Comparison of ENCODE assay signal across 8 mouse cellular contexts in the genomic region with DNA sequence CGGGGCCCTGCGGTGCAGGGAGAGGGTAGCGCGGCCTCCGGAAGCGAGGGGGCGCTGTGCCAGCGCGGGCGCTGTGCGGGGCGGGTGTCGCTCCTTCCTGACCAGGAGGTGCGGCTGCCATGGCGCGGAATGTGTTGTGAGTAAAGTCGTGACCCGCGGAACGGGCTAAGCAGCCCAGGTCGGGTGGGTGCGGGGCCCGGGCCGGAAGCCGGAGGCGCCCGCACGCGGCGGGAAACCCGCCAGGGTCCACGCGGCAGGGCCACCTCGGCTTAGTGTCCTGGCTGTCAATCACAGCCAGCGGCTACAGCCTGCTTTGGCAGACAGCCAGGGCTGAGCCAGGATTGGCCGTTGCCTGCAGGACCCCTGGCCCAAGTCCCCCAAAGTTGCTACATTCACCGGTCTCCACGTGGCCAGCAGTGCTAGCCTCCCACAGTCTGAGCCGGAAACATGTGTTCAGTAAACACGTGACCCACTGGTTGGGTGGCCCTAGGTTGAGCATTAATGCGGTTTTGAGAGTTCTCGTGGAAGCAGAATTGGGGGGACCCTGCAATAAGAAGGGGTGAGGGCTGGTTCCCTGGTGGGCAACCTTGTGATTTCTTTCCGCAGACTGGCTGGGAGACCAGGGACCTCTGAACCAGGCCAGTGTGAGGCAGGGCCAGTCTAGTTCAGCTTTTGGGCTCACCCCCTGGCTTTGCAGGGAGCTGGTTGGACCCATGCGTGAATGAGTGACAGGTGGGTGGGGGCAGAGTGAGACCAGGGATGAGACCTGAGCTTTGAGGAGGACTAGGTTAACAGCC. TPM values are rescaled to one million over a fixed set of nuclear protein-coding genes. Genes with fewer than 3 reads are reported as not detected.
DNase-seq lines count a peak whose midpoint lies in the region; ATAC-seq and TF ChIP-seq lines count a peak whose summit lies in the region.

No protein-coding gene starts in this region.

- peak overlapping the region; percentile 75 for H3K4me3 ChIP-seq in forebrain, embryonic 14.5 days (ENCODE audit: low read depth, low read length)
- peak overlapping the region; percentile 80 for H3K4me3 ChIP-seq in liver, postnatal 0 days (ENCODE audit: low read depth, low read length)
- peak overlapping the region; percentile 77 for H3K4me3 ChIP-seq in neural tube, embryonic 13.5 days

- peaks cover 6% of the 10 kb centered on the region for H3K4me1 ChIP-seq in forebrain, embryonic 14.5 days (ENCODE audit: control insufficient read depth, insufficient read depth, low read length)
- peaks cover 39% of the 10 kb centered on the region for H3K4me1 ChIP-seq in liver, postnatal 0 days (ENCODE audit: insufficient read depth)
- H3K4me1 ChIP-seq in neural tube, embryonic 13.5 days (replicated peaks), result peaks cover 27% of the 10 kb centered on the region

- intact Hi-C loops in heart, postnatal 14 days (cut with DNase I), result no loop called here

- H3K9me3 ChIP-seq in forebrain, embryonic 14.5 days (replicated peaks; ENCODE audit: control insufficient read depth, low read length), result no peaks in the 10 kb centered on the region
- no peaks in the 10 kb centered on the region for H3K9me3 ChIP-seq in liver, postnatal 0 days (ENCODE audit: low read length)
- no peaks in the 10 kb centered on the region for H3K9me3 ChIP-seq in neural tube, embryonic 13.5 days

- ATAC-seq in cerebellum, adult (ENCODE audit: insufficient number of reproducible peaks, low FRiP score, low TSS enrichment), result peak; percentile 61; the same call in 1 of the 2 replicates
- peak; percentile 91 for ATAC-seq in forebrain, embryonic 14.5 days
- ATAC-seq in liver, postnatal 0 days, result peak; percentile 84
- ATAC-seq in neural tube, embryonic 13.5 days (ENCODE audit: low read depth), result peak; percentile 84

- peak; percentile 74 for DNase-seq in ES-CJ7 (ENCODE audit: low read depth, low spot score)
- peak; percentile 88 for DNase-seq in forebrain, embryonic 14.5 days (ENCODE audit: low spot score)
- peak; percentile 87 to 92 for DNase-seq in heart, postnatal 14 days
- DNase-seq in layer of hippocampus, adult 11-12 months (ENCODE audit: low spot score), result peak; percentile 84
- peak; percentile 88 for DNase-seq in liver, postnatal 0 days
- DNase-seq in telencephalon, adult 2 months (ENCODE audit: low read depth, low spot score), result peak; percentile 51

- H3K9ac ChIP-seq in forebrain, embryonic 14.5 days (ENCODE audit: low read length), result peak overlapping the region; percentile 76
- peak overlapping the region; percentile 88 for H3K9ac ChIP-seq in liver, postnatal 0 days (replicated peaks)
- H3K9ac ChIP-seq in neural tube, embryonic 13.5 days, result peak overlapping the region; percentile 85

- H3K27ac ChIP-seq in forebrain, embryonic 14.5 days (ENCODE audit: low read depth, low read length), result peak overlapping the region; percentile 57; the same call in 1 of the 2 replicates
- peak overlapping the region; percentile 98 for H3K27ac ChIP-seq in liver, postnatal 0 days (ENCODE audit: low read depth)
- peak overlapping the region; percentile 80 for H3K27ac ChIP-seq in neural tube, embryonic 13.5 days (replicated peaks)

- peak; percentile 87 for TF ChIP-seq CTCF in liver, postnatal 0 days (IDR thresholded peaks at IDR 0.05; ENCODE audit: low read depth)

- no peak for TF ChIP-seq EP300 in liver, postnatal 0 days (IDR thresholded peaks at IDR 0.05; ENCODE audit: low read depth)

- H3K27me3 ChIP-seq in forebrain, embryonic 14.5 days (replicated peaks; ENCODE audit: control insufficient read depth, insufficient read depth, low read length), result no peaks in the 10 kb centered on the region
- no peaks in the 10 kb centered on the region for H3K27me3 ChIP-seq in liver, postnatal 0 days (ENCODE audit: insufficient read depth, low read length)
- H3K27me3 ChIP-seq in neural tube, embryonic 13.5 days, result peaks cover 6% of the 10 kb centered on the region; the same call in 1 of the 2 replicates

- peaks cover 3% of the 10 kb centered on the region; the same call in 1 of the 2 replicates for H3K36me3 ChIP-seq in forebrain, embryonic 14.5 days (ENCODE audit: control insufficient read depth, insufficient read depth, low read length)
- peaks cover 4% of the 10 kb centered on the region; the same call in 1 of the 2 replicates for H3K36me3 ChIP-seq in liver, postnatal 0 days (replicated peaks; ENCODE audit: insufficient read depth, low read length)
- H3K36me3 ChIP-seq in neural tube, embryonic 13.5 days, result peaks cover 7% of the 10 kb centered on the region; the same call in 1 of the 2 replicates

- H3K4me2 ChIP-seq in forebrain, embryonic 14.5 days (ENCODE audit: low read length), result peak overlapping the region; percentile 73
- H3K4me2 ChIP-seq in liver, postnatal 0 days (ENCODE audit: low read depth, low read length), result peak overlapping the region; percentile 93
- H3K4me2 ChIP-seq in neural tube, embryonic 13.5 days, result peak overlapping the region; percentile 75

- under 1% methylated on average over 42 of the region's 44 CpGs for WGBS in forebrain, embryonic 14.5 days
- WGBS in liver, postnatal 0 days (ENCODE audit: insufficient replicate concordance), result 1% methylated on average over 33 of the region's 44 CpGs
- under 1% methylated on average over 42 of the region's 44 CpGs for WGBS in neural tube, embryonic 13.5 days

RNA-seq across cellular contexts. Expression of a gene that starts 0.8 kb away (rescaled TPM):
- 21.7 and 28.7 TPM in 2 replicates for polyA plus RNA-seq in forebrain, embryonic 14.5 days (2014; fragmentation: Nextera tagmentation; extraction: Ambion mirVana)
- 1 to 10 TPM; 2.7 to 7.4 TPM for total RNA-seq in heart, postnatal 14 days (2021)
- 18.7 and 19.3 TPM in 2 replicates for polyA plus RNA-seq in liver, postnatal 0 days (2015; fragmentation: Nextera tagmentation; extraction: Ambion mirVana)
- 14.0 and 14.8 TPM in 2 replicates for polyA plus RNA-seq in neural tube, embryonic 13.5 days (2015; fragmentation: Nextera tagmentation; extraction: Ambion mirVana)

RNA-seq across cellular contexts. Expression of a gene that starts 34.6 kb away (rescaled TPM):
- 0.42 and 0.53 TPM in 2 replicates for polyA plus RNA-seq in forebrain, embryonic 14.5 days (2014; fragmentation: Nextera tagmentation; extraction: Ambion mirVana)
- total RNA-seq in heart, postnatal 14 days (2021), result 1 to 10 TPM; 1.2 to 1.4 TPM
- polyA plus RNA-seq in liver, postnatal 0 days (2015; fragmentation: Nextera tagmentation; extraction: Ambion mirVana), result 3.6 and 72.5 TPM in 2 replicates
- polyA plus RNA-seq in neural tube, embryonic 13.5 days (2015; fragmentation: Nextera tagmentation; extraction: Ambion mirVana), result 2.4 and 8.4 TPM in 2 replicates

Comparison
In these comparisons a context has a peak if more than half of its experiments do, and no peak if none do; other contexts are left out.
1. Peak in every context shown above with its lines: DNase-seq, ATAC-seq, H3K4me3 ChIP-seq and H3K27ac ChIP-seq.